10 mouse cellular contexts compared by ENCODE assay signal in the genomic region with DNA sequence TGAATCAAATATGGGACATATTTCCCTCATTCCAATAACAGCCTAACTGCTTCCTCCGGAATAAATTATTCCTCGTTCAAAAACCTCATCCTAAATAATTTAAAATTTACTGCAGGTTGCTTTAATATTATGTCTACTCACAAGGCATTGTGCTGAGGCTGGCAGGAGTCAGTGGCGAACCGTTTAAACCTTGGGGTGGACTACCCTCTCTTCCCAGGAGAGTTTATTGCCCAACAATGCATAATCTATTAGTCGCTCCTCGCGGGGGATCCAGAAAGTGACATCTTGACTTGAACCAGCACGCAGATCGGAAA. TPM values are rescaled to one million over a fixed set of nuclear protein-coding genes. Genes with fewer than 3 reads are reported as not detected.
DNase-seq lines count a peak whose midpoint lies in the region; ATAC-seq and TF ChIP-seq lines count a peak whose summit lies in the region.
"Had no signal": no experiment of that assay in that cellular context is flagged by ENCODE, and none has a peak within 500 bp of the region (broad histone marks: within the 10 kb centered on the region; RNA-seq: fewer than 3 reads in every experiment).

No protein-coding gene starts in this region.

- H3K36me3 ChIP-seq in forebrain, embryonic 10.5 days (replicated peaks) = no peaks in the 10 kb centered on the region
- no peaks in the 10 kb centered on the region for H3K36me3 ChIP-seq in intestine, embryonic 14.5 days (ENCODE audit: control insufficient read depth, insufficient read depth, low read length)
- no peaks in the 10 kb centered on the region for H3K36me3 ChIP-seq in neural tube, embryonic 13.5 days

- DNase-seq in left cerebral cortex, adult 2 months (ENCODE audit: extremely low spot score in 1 of 2, low spot score in 2 of 2) = no peak
- no peak for DNase-seq in left cerebral cortex, postnatal 10 days (ENCODE audit: extremely low spot score in 1 of 2, low spot score in 2 of 2)
- no peak for DNase-seq in forebrain, embryonic 10.5 days (ENCODE audit: extremely low spot score, low spot score)
- DNase-seq in intestine, embryonic 14.5 days (ENCODE audit: low spot score) = no peak
- DNase-seq in adrenal gland, postnatal 36 days = no peak
- DNase-seq in retina, embryonic 14.5 days (ENCODE audit: low spot score) = no peak
- no peak for DNase-seq in layer of hippocampus, postnatal 10 days (ENCODE audit: low spot score in 2 of 2)

- H3K27me3 ChIP-seq in forebrain, embryonic 10.5 days (ENCODE audit: poor library complexity, severe bottlenecking) = peaks cover 63% of the 10 kb centered on the region
- H3K27me3 ChIP-seq in intestine, embryonic 14.5 days (replicated peaks; ENCODE audit: control insufficient read depth, insufficient read depth, low read length) = peaks cover 25% of the 10 kb centered on the region
- H3K27me3 ChIP-seq in neural tube, embryonic 13.5 days = peaks cover 26% of the 10 kb centered on the region

- no peak; the same call in 1 of the 2 replicates for ATAC-seq in intestine, embryonic 14.5 days (replicated peaks; ENCODE audit: low FRiP score, low TSS enrichment, low read depth)
- no peak for ATAC-seq in neural tube, embryonic 13.5 days (ENCODE audit: low read depth)

- H3K27ac ChIP-seq in left cerebral cortex, adult 2 months = peak overlapping the region; percentile 96
- peak overlapping the region; percentile 85 for H3K27ac ChIP-seq in forebrain, embryonic 10.5 days
- H3K27ac ChIP-seq in intestine, embryonic 14.5 days (ENCODE audit: low read depth) = peak overlapping the region; percentile 16; the same call in 1 of the 2 replicates
- H3K27ac ChIP-seq in neural tube, embryonic 13.5 days (replicated peaks) = peak overlapping the region; percentile 88

- 4% methylated on average over 9 of the region's 9 CpGs for WGBS in forebrain, embryonic 10.5 days
- 10% methylated on average over 9 of the region's 9 CpGs for WGBS in intestine, embryonic 14.5 days
- WGBS in neural tube, embryonic 13.5 days = 3% methylated on average over 9 of the region's 9 CpGs

- no peak for TF ChIP-seq CTCF in left cerebral cortex, adult 2 months (IDR thresholded peaks at IDR 0.05)

- H3K4me1 ChIP-seq in forebrain, embryonic 10.5 days = peaks cover 27% of the 10 kb centered on the region
- H3K4me1 ChIP-seq in intestine, embryonic 14.5 days (replicated peaks; ENCODE audit: control insufficient read depth, insufficient read depth, low read length) = peaks cover 4% of the 10 kb centered on the region
- H3K4me1 ChIP-seq in neural tube, embryonic 13.5 days (replicated peaks) = peaks cover 20% of the 10 kb centered on the region

- no peaks in the 10 kb centered on the region for H3K9me3 ChIP-seq in forebrain, embryonic 10.5 days
- no peaks in the 10 kb centered on the region for H3K9me3 ChIP-seq in intestine, embryonic 14.5 days (ENCODE audit: control insufficient read depth, low read length)
- H3K9me3 ChIP-seq in neural tube, embryonic 13.5 days = no peaks in the 10 kb centered on the region

- H3K4me3 ChIP-seq in left cerebral cortex, adult 2 months = peak overlapping the region; percentile 79
- peak overlapping the region; percentile 71 for H3K4me3 ChIP-seq in forebrain, embryonic 10.5 days
- peak overlapping the region; percentile 47 for H3K4me3 ChIP-seq in intestine, embryonic 14.5 days (ENCODE audit: low read depth, low read length)
- peak overlapping the region; percentile 75 for H3K4me3 ChIP-seq in neural tube, embryonic 13.5 days
- H3K4me3 ChIP-seq: erythroblast, embryonic 14.5 days had no signal

- intact Hi-C loops in left cerebral cortex, adult 2 months (cut with DNase I) = loop anchor here (5.0 kb wide), 6 partner anchors 99 to 501 kb away; no protein-coding TSS in a partner anchor
- intact Hi-C loops in left cerebral cortex, postnatal 10 days (cut with DNase I) = loop anchor here (5.0 kb wide), 1 partner anchor 501 kb away; no protein-coding TSS in a partner anchor

- H3K9ac ChIP-seq in intestine, embryonic 14.5 days (ENCODE audit: low read length) = 0 out of 2 replicates have a peak overlapping the region, but pooled peaks have one; percentile 50
- peak overlapping the region; percentile 86 for H3K9ac ChIP-seq in neural tube, embryonic 13.5 days

- H3K4me2 ChIP-seq in intestine, embryonic 14.5 days (ENCODE audit: low read length) = peak overlapping the region; percentile 58
- H3K4me2 ChIP-seq in neural tube, embryonic 13.5 days = peak overlapping the region; percentile 88

RNA-seq across cellular contexts. Expression of a gene that starts 1.4 kb away (rescaled TPM):
- 100 to 1,000 TPM; 108 to 114 TPM for total RNA-seq in left cerebral cortex, adult 2 months (2021)
- 100 to 1,000 TPM; 124 to 125 TPM for total RNA-seq in left cerebral cortex, postnatal 10 days (2021)
- polyA plus RNA-seq in forebrain, embryonic 10.5 days (2016; fragmentation: Nextera tagmentation; extraction: Ambion mirVana) = 2.3 TPM in 2 replicates
- polyA plus RNA-seq in intestine, embryonic 14.5 days (2014; fragmentation: Nextera tagmentation; extraction: Ambion mirVana) = 2.7 and 4.2 TPM in 2 replicates
- polyA plus RNA-seq in neural tube, embryonic 13.5 days (2015; fragmentation: Nextera tagmentation; extraction: Ambion mirVana) = 13.7 and 16.3 TPM in 2 replicates
- total RNA-seq in adrenal gland, postnatal 36 days (2021) = 1 to 10 TPM in 1 of 2 experiments, under 1 TPM in 1; 0.86 to 1.2 TPM
- 100 to 1,000 TPM; 112 to 114 TPM for total RNA-seq in layer of hippocampus, postnatal 10 days (2021)
- polyA plus RNA-seq: erythroblast, embryonic 14.5 days; liver, embryonic 16.5 days had no signal

Comparison
In these comparisons a context has a peak if more than half of its experiments do, and no peak if none do; other contexts are left out.
1. H3K27ac ChIP-seq: peak in every context shown above with its lines; median percentile 96 in left cerebral cortex, adult 2 months; 88 in neural tube, embryonic 13.5 days; 85 in forebrain, embryonic 10.5 days; 16 in intestine, embryonic 14.5 days.
2. RNA of a gene that starts 1.4 kb away (total RNA-seq): 124 to 125 TPM in left cerebral cortex, postnatal 10 days, 112 to 114 TPM in layer of hippocampus, postnatal 10 days and 108 to 114 TPM in left cerebral cortex, adult 2 months; 0.86 to 1.2 TPM in adrenal gland, postnatal 36 days; every median in the first group is over 10 times any median in the second.
3. Peak in every context shown above with its lines, with median percentiles within 50 percentile points of each other: H3K4me3 ChIP-seq.